Mouse (Mus musculus): ENCODE results near the gene Ppm1e. TPM values are rescaled to one million over a fixed set of nuclear protein-coding genes. Genes with fewer than 3 reads are reported as not detected.

The Ppm1e gene
- total and polyA plus RNA-seq, 2 experiments from 2014 or later = 20.8 to 78.4 TPM

- 88% methylated on average over 9 of the region's 9 CpGs for WGBS
- peaks cover 4% of the 10 kb centered on the region for H3K36me3 ChIP-seq (ENCODE audit: insufficient read depth, low read length)
Observed at GRCm38 (mm10) chr11:87245171-87245840, 113.5 kb downstream of the Ppm1e start.

GRCm38 (mm10) chr11:87241256-87241655 lies 117.6 kb downstream of the Ppm1e start:
- no peak overlapping the region for H3K4me3 ChIP-seq (ENCODE audit: low read depth, low read length)
- no peak for DNase-seq (ENCODE audit: low spot score)
- H3K36me3 ChIP-seq (ENCODE audit: insufficient read depth, low read length) = peaks cover 4% of the 10 kb centered on the region
- no peak overlapping the region for H3K27ac ChIP-seq (ENCODE audit: low read depth, low read length)
- ATAC-seq (ENCODE audit: low FRiP score) = no peak
- no peak overlapping the region for H3K9ac ChIP-seq (replicated peaks; ENCODE audit: low read length, poor library complexity, severe bottlenecking)
- H3K27me3 ChIP-seq (ENCODE audit: insufficient read depth, low read length) = no peaks in the 10 kb centered on the region
- no peaks in the 10 kb centered on the region for H3K9me3 ChIP-seq (ENCODE audit: low read length)
- no peak overlapping the region for H3K4me2 ChIP-seq (ENCODE audit: low read depth, low read length, poor library complexity, severe bottlenecking)
- no peaks in the 10 kb centered on the region for H3K4me1 ChIP-seq (ENCODE audit: insufficient read depth, low read length)
- WGBS = 68% methylated on average over 7 of the region's 7 CpGs
- no peak for TF ChIP-seq CTCF (IDR thresholded peaks at IDR 0.05)

More at GRCm38 (mm10) chr11:87245171-87245840, 113.5 kb downstream of the Ppm1e start:
- ATAC-seq (ENCODE audit: low FRiP score) = no peak
- Histone ChIP-seq H3K4me1 (ENCODE audit: insufficient read depth, low read length) (no peaks in the 10 kb centered on the region), H3K9ac (replicated peaks; ENCODE audit: low read length, poor library complexity, severe bottlenecking) (no peak overlapping the region), H3K27me3 (ENCODE audit: insufficient read depth, low read length) (no peaks in the 10 kb centered on the region), H3K4me3 (ENCODE audit: low read depth, low read length) (no peak overlapping the region), H3K27ac (ENCODE audit: low read depth, low read length) (no peak overlapping the region), H3K9me3 (ENCODE audit: low read length) (no peaks in the 10 kb centered on the region), H3K4me2 (ENCODE audit: low read depth, low read length, poor library complexity, severe bottlenecking) (no peak overlapping the region)
- DNase-seq (ENCODE audit: low spot score) = no peak
- TF ChIP-seq CTCF (IDR thresholded peaks at IDR 0.05) = no peak

GRCm38 (mm10) chr11:87240833-87241215 lies 118.0 kb downstream of the Ppm1e start:
- Histone ChIP-seq H3K27me3 (ENCODE audit: insufficient read depth, low read length) (no peaks in the 10 kb centered on the region), H3K4me2 (ENCODE audit: low read depth, low read length, poor library complexity, severe bottlenecking) (no peak overlapping the region), H3K4me3 (ENCODE audit: low read depth, low read length) (no peak overlapping the region), H3K9ac (replicated peaks; ENCODE audit: low read length, poor library complexity, severe bottlenecking) (no peak overlapping the region), H3K4me1 (ENCODE audit: insufficient read depth, low read length) (no peaks in the 10 kb centered on the region), H3K9me3 (ENCODE audit: low read length) (no peaks in the 10 kb centered on the region), H3K27ac (ENCODE audit: low read depth, low read length) (no peak overlapping the region), H3K36me3 (ENCODE audit: insufficient read depth, low read length) (peaks cover 4% of the 10 kb centered on the region)
- WGBS = 87% methylated on average over 4 of the region's 4 CpGs
- ATAC-seq (ENCODE audit: low FRiP score) (no peak), DNase-seq (ENCODE audit: low spot score) (no peak)
- no peak for TF ChIP-seq CTCF (IDR thresholded peaks at IDR 0.05)

- no peaks in the 10 kb centered on the region for H3K9me3 ChIP-seq (ENCODE audit: low read length)
- H3K4me3 ChIP-seq (ENCODE audit: low read depth, low read length) = no peak overlapping the region
- no peak overlapping the region for H3K4me2 ChIP-seq (ENCODE audit: low read depth, low read length, poor library complexity, severe bottlenecking)
- peaks cover 4% of the 10 kb centered on the region for H3K36me3 ChIP-seq (ENCODE audit: insufficient read depth, low read length)
- H3K9ac ChIP-seq (replicated peaks; ENCODE audit: low read length, poor library complexity, severe bottlenecking) = no peak overlapping the region
- 80% methylated on average over 15 of the region's 15 CpGs for WGBS
- no peak overlapping the region for H3K27ac ChIP-seq (ENCODE audit: low read depth, low read length)
- TF ChIP-seq CTCF (IDR thresholded peaks at IDR 0.05) = no peak
- no peak for DNase-seq (ENCODE audit: low spot score)
- no peaks in the 10 kb centered on the region for H3K4me1 ChIP-seq (ENCODE audit: insufficient read depth, low read length)
- no peaks in the 10 kb centered on the region for H3K27me3 ChIP-seq (ENCODE audit: insufficient read depth, low read length)
- no peak for ATAC-seq (ENCODE audit: low FRiP score)
Observed at GRCm38 (mm10) chr11:87240141-87240832, 118.5 kb downstream of the Ppm1e start.

- Histone ChIP-seq H3K4me1 (ENCODE audit: insufficient read depth, low read length) (no peaks in the 10 kb centered on the region), H3K4me2 (ENCODE audit: low read depth, low read length, poor library complexity, severe bottlenecking) (no peak overlapping the region), H3K9ac (replicated peaks; ENCODE audit: low read length, poor library complexity, severe bottlenecking) (no peak overlapping the region), H3K9me3 (ENCODE audit: low read length) (no peaks in the 10 kb centered on the region), H3K36me3 (ENCODE audit: insufficient read depth, low read length) (peaks cover 12% of the 10 kb centered on the region), H3K27ac (ENCODE audit: low read depth, low read length) (no peak overlapping the region), H3K4me3 (ENCODE audit: low read depth, low read length) (no peak overlapping the region), H3K27me3 (ENCODE audit: insufficient read depth, low read length) (no peaks in the 10 kb centered on the region)
- ATAC-seq (ENCODE audit: low FRiP score) (no peak), DNase-seq (ENCODE audit: low spot score) (no peak)
- TF ChIP-seq CTCF (IDR thresholded peaks at IDR 0.05) = no peak
- 76% methylated on average over 7 of the region's 7 CpGs for WGBS
Observed at GRCm38 (mm10) chr11:87238891-87239530, 119.8 kb downstream of the Ppm1e start.

- DNase-seq (ENCODE audit: low spot score) = no peak
- no peak for ATAC-seq (ENCODE audit: low FRiP score)
- TF ChIP-seq CTCF (IDR thresholded peaks at IDR 0.05) = no peak
Observed at GRCm38 (mm10) chr11:87235486-87235872, 123.3 kb downstream of the Ppm1e start.

More at GRCm38 (mm10) chr11:87235486-87235872, 123.3 kb downstream of the Ppm1e start:
- Histone ChIP-seq H3K9me3 (ENCODE audit: low read length) (no peaks in the 10 kb centered on the region), H3K4me3 (ENCODE audit: low read depth, low read length) (no peak overlapping the region), H3K9ac (replicated peaks; ENCODE audit: low read length, poor library complexity, severe bottlenecking) (no peak overlapping the region), H3K27me3 (ENCODE audit: insufficient read depth, low read length) (no peaks in the 10 kb centered on the region), H3K36me3 (ENCODE audit: insufficient read depth, low read length) (peaks cover 20% of the 10 kb centered on the region), H3K4me1 (ENCODE audit: insufficient read depth, low read length) (no peaks in the 10 kb centered on the region), H3K27ac (ENCODE audit: low read depth, low read length) (no peak overlapping the region), H3K4me2 (ENCODE audit: low read depth, low read length, poor library complexity, severe bottlenecking) (no peak overlapping the region)
- 79% methylated on average over 5 of the region's 5 CpGs for WGBS

Measured in midbrain, postnatal 0 days (tissue).